Mouse (Mus musculus) cortical plate, adult 2 months (tissue): ENCODE results near the gene Sag.

Experiments
- CTCF ChIP-seq: fragments of 200-500 bp; IDR thresholded peaks from 2 replicates; pipeline ENCODE4 v1.5.1; 2011; ENCODE audit warnings: mild to moderate bottlenecking, control low read depth, low read length; ENCODE audit not compliant: insufficient read depth; ENCODE audit errors: extremely low read depth
- POLR2A ChIP-seq: fragments of 200-500 bp; IDR thresholded peaks from 2 replicates; pipeline ENCODE4 v1.6.1; 2011; ENCODE audit warnings: mild to moderate bottlenecking, low read length, control low read depth; ENCODE audit not compliant: insufficient read depth; ENCODE audit errors: extremely low read depth

GRCm38 (mm10) chr1:87891634-87892033 lies 88.2 kb downstream of the Sag start:
- no peak for TF ChIP-seq CTCF
- no peak for TF ChIP-seq POLR2A
